Mouse (Mus musculus) Muller cell, postnatal 12 days (primary cell): Measurements from ENCODE around the gene Olfr1427.
A peak's percentile ranks its signal among the peaks of the same experiment; 100 is the strongest.
"Not testable (repeated sequence)": the region's sequence is repeated elsewhere in the genome, so short reads cannot be mapped to it uniquely, and the experiment has no call there.

Source experiments
- DNase-seq: peaks from one replicate; pipeline ENCODE4 v3.0.0-alpha.2; 2015; ENCODE audit errors: inconsistent ontology term

Olfr1427 gene

GRCm38 (mm10) chr19:12103234-12103633 lies at the start of gene Olfr1427:
TSS of gene Olfr1427 (minus strand) at chr19:12103334.
- DNase-seq = no peak

GRCm38 (mm10) chr19:12145452-12145851 lies 42.3 kb upstream of the Olfr1427 start:
- DNase-seq = peak; percentile 79

- peak; percentile 46 for DNase-seq
Observed at GRCm38 (mm10) chr19:12143356-12143755, 40.2 kb upstream of the Olfr1427 start.

GRCm38 (mm10) chr19:12134289-12134688 lies 31.2 kb upstream of the Olfr1427 start:
- peak; percentile 29 for DNase-seq

- no peak for DNase-seq
Observed at GRCm38 (mm10) chr19:12123103-12123502, 20.0 kb upstream of the Olfr1427 start, which contains the start of gene Olfr76. TSS of gene Olfr76 (minus strand) at chr19:12123203.

GRCm38 (mm10) chr19:12116464-12116863 lies 13.3 kb upstream of the Olfr1427 start:
- no peak for DNase-seq

GRCm38 (mm10) chr19:12115797-12116196 lies 12.7 kb upstream of the Olfr1427 start, which contains the start of gene Olfr1428:
TSS of gene Olfr1428 (minus strand) at chr19:12115897.
- DNase-seq = no peak

- no peak for DNase-seq
Observed at GRCm38 (mm10) chr19:12113807-12114206, 10.7 kb upstream of the Olfr1427 start.

GRCm38 (mm10) chr19:12104541-12104940 lies 1.4 kb upstream of the Olfr1427 start:
- DNase-seq = no peak

DNA sequence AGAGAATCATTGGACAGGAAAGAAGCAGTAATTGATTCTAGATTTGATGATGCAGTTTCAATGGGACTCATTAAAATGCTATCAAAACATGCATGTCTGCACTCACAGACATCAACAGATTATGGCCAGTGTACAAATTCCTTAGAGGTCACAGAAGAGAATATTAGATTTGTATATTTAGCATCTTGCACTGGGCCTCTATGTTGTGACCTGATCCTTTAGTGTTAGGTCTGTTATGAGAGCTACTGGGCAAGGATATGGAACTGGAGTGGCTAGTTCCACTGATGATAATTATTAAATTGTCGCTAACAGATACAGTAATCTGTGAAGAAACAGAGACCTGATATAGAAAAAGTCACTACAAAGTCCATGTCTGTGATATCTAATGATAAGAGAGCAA lies 11.2 kb downstream of the Olfr1427 start, which contains the start of gene Olfr1426:
Olfr1426 (minus strand) TSS at position 101 of the 400 bp plus-strand sequence.
- no peak for DNase-seq

DNA sequence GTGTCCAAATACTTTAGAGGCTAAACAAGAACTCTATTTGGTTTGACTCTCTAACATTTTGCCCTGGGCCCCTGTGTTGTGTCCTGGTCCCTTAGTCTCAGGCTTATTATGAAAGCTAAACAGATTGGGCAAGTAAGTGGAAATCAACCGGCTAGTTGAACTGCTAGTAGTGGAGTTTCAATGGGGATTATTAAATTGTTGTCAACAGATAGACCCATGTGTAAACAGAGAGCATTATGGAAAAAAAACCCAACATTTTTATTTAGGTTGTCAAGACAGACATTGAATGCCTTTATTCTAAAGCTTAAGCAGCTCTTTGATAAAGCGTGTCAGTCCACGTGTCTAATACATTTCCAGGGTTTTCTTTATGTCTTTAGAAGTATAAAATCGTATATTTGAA lies 25.5 kb downstream of the Olfr1427 start, which contains the start of gene Olfr1425:
Olfr1425 (minus strand) TSS at position 101 of the 400 bp plus-strand sequence.
- not testable (repeated sequence) for DNase-seq

DNA sequence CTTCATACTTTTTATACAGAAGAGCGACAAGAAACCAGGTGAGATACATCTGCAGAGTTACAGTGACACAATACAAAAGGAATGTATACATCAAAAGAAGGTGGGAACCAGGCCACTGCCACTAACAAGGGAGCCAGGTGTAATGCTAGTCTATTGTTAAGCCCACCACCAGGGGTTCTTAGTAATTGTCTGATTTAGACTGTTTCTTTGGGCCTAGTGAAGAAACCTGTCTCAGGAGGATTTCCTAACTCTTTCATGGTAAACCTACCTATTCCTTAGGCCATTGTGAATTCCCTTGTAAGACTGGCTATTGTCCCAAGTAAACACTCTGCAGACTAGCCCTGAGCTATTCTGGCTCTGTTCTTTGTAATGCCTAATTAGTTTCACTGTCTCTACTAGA lies 33.6 kb downstream of the Olfr1427 start:
- DNase-seq = not testable (repeated sequence)

DNA sequence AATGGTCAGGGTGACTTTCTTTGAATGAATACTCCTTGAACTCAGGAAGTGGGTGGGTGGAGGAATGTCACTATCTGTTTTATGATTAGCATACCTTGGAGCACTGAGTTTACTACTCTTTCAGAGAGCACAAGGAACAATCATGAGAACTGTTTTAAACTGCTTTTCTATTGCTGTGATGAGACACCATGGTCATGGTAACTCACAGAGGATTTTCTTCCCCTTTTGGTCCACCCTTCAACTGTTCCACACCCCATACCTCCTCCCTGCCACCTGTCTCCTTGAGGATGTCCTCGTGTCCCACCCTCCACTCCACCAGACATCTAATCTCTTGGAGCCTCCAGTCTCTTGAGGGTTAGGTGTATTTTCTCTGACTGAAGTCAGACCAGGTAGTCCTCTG lies 35.3 kb downstream of the Olfr1427 start:
- DNase-seq = not testable (repeated sequence)

GRCm38 (mm10) chr19:12062582-12062981 lies 40.6 kb downstream of the Olfr1427 start, which contains the start of gene Olfr1424:
TSS of gene Olfr1424 (minus strand) at chr19:12062682.
- not testable (repeated sequence) for DNase-seq
